Mouse (Mus musculus) forebrain, embryonic 10.5 days (tissue): ENCODE measurements around the gene Zfp719. TPM values are rescaled to one million over a fixed set of nuclear protein-coding genes. Genes with fewer than 3 reads are reported as not detected.

Experiments used
- DNase-seq: peaks from one replicate; pipeline ENCODE4 v3.0.0-alpha.2; 2017; ENCODE audit warnings: low spot score; ENCODE audit errors: extremely low spot score
- H3K27ac ChIP-seq: fragments of 300-500 bp; sonication (generic); 2 replicates; pipeline ENCODE4 v1.5.1; 2016; ENCODE audit warnings: mild to moderate bottlenecking
- H3K27me3 ChIP-seq: fragments of 300-500 bp; sonication (generic); 2 replicates; pipeline ENCODE4 v1.6.1; 2016; ENCODE audit warnings: mild to moderate bottlenecking; ENCODE audit not compliant: poor library complexity, severe bottlenecking
- H3K36me3 ChIP-seq: fragments of 300-500 bp; sonication (generic); replicated peaks from 2 replicates; pipeline ENCODE4 v1.6.1; 2016; ENCODE audit warnings: mild to moderate bottlenecking, moderate library complexity
- H3K4me1 ChIP-seq: fragments of 300-500 bp; sonication (generic); 2 replicates; pipeline ENCODE4 v1.6.1; 2016
- H3K4me3 ChIP-seq: fragments of 300-500 bp; sonication (generic); 2 replicates; pipeline ENCODE4 v1.5.1; 2016; ENCODE audit warnings: mild to moderate bottlenecking, moderate library complexity
- H3K9me3 ChIP-seq: fragments of 300-500 bp; sonication (generic); 2 replicates; pipeline ENCODE4 v1.6.1; 2016; ENCODE audit warnings: mild to moderate bottlenecking, moderate library complexity
- WGBS: fragments of 180-500 bp; shearing (Covaris S2); methylation state at CpG from one replicate; pipeline ENCODE4 v1.1.7; 2016; 5-methylcytosine and 5-hydroxymethylcytosine counted together
- polyA plus RNA-seq: library from polyadenylated mRNA; unstranded; fragments of >200 nt; fragmentation: Nextera tagmentation; extraction: Ambion mirVana; gene quantifications from 2 replicates; pipeline ENCODE4 v1.2.1, GENCODE M21; 2016

Gene Zfp719
- polyA plus RNA-seq, 1 experiment from 2014 or later, result 14.6 TPM

DNA sequence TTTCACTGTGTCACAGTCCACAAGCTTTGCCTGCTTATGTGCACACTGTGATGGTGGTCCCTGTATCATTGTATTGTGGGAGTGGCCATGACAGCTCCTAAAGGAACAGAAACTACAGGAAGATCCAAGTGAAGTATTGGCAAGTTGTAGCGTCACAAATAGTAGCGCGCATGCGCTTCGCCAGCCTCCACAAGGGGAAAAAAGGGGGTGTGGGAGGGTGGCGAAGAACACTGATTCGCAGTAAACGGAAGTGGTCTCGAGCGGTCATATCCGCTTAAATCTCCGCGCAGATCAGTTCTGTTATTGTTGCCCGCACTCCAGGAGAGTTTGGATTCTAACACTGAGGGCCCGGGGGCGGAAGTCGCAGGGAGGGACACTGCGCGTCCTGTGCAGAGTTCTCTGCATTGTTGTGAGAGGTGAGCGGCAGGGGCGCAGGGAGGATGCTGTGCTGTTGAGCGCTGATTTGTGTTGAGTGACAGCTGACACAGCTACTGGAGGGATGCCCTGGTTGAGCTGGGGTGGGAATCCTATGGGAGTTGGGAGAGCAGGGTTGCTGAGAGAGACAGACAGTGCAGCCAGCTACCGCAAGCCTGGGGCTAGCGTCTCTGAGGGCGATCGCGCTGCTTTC, 17.3 kb upstream of the Zfp719 start, which contains the start of gene Zfp658:
TSS of gene Zfp658 (plus strand) at position 251 of the 628 bp plus-strand sequence.
- Histone ChIP-seq H3K9me3 (no peaks in the 10 kb centered on the region), H3K4me1 (peaks cover 18% of the 10 kb centered on the region), H3K4me3 (peak within 1 kb of the TSS; percentile 78), H3K36me3 (peaks cover 19% of the 10 kb centered on the region), H3K27ac (peak within 1 kb of the TSS; percentile 89), H3K27me3 (no peaks in the 10 kb centered on the region)
- WGBS, result under 1% methylated on average over 27 of the region's 27 CpGs
- DNase-seq, result peak; percentile 85

DNA sequence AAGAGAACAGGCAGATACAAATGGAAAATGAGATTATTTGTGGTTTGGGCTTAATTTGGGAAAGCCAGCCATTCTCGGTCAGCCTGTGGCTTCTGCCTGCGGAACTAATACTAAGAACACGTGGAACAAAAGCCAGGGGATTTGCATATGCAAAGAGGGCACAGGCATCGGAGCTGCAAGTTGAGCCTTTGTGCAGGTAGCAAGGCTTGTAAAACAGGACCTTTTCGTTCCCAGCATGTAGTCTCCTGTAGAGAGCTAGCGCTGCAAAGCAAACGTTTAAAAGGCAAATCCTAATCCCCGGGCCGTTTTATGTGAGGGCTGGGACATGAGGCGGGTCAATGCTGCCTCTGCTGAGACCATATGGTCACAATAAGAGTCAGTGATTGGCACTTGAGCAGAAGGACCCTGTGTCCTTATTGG, 16.7 kb upstream of the Zfp719 start:
- peaks cover 18% of the 10 kb centered on the region for H3K4me1 ChIP-seq
- DNase-seq, result peak; percentile 48
- peaks cover 25% of the 10 kb centered on the region for H3K36me3 ChIP-seq
- H3K27ac ChIP-seq, result peak overlapping the region; percentile 89
- H3K27me3 ChIP-seq, result no peaks in the 10 kb centered on the region
- H3K4me3 ChIP-seq, result peak overlapping the region; percentile 78
- H3K9me3 ChIP-seq, result no peaks in the 10 kb centered on the region
- WGBS, result under 1% methylated on average over 10 of the region's 10 CpGs

DNA sequence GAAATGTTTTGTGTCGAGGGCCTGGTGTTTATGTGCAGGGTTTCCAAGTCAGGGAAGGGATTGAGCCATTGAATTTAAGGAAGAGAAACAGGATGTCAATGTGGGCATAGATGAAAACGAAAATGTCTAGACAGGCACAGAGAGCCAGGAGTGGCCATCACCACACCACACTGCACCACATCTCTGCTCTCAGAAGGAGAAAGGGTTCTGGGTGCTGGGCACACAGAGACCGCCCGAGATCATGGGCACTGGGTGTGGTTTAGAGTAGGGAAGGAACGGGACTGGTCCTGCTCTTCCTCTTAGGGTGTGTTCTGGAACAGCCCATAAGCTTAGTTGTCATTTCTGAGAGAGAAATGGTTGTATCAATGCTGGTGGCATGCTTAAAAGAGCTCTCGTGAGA, 16.1 kb upstream of the Zfp719 start:
- WGBS, result 59% methylated on average over 6 of the region's 6 CpGs
- peak overlapping the region; percentile 78 for H3K4me3 ChIP-seq

DNA sequence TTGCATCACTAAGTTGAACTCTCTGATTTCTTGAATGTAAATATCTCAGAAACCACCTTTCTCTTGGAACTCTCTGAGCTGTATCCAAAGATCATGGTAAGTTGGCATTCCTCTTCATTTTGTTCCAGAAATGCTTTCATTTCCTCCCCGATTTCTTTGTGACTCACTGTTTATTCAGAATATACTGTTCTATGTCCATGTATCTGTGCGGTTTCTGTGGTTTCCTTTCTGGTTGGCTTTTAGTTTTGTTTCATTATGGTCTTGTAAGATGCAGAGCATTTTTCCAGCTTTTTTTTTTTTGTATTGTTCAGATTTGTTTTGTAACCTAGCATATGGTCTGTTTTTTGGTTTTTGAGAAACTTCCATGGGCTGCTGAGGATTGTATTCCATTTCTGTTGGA, 8.2 kb upstream of the Zfp719 start:
- no peak for DNase-seq
- H3K27ac ChIP-seq, result no peak overlapping the region
- H3K9me3 ChIP-seq, result peaks cover 7% of the 10 kb centered on the region; the same call in 1 of the 2 replicates
- no peak overlapping the region for H3K4me3 ChIP-seq
- no peaks in the 10 kb centered on the region for H3K4me1 ChIP-seq
- WGBS, result 90% methylated on average over 2 of the region's 2 CpGs
- H3K36me3 ChIP-seq, result peaks cover 91% of the 10 kb centered on the region
- no peaks in the 10 kb centered on the region for H3K27me3 ChIP-seq

More for the DNA sequence above, 16.1 kb upstream of the Zfp719 start:
- H3K27me3 ChIP-seq, result no peaks in the 10 kb centered on the region
- H3K36me3 ChIP-seq, result peaks cover 31% of the 10 kb centered on the region
- H3K9me3 ChIP-seq, result no peaks in the 10 kb centered on the region
- H3K4me1 ChIP-seq, result peaks cover 18% of the 10 kb centered on the region
- DNase-seq, result no peak
- 0 out of 2 replicates have a peak overlapping the region, but pooled peaks have one; percentile 89 for H3K27ac ChIP-seq

DNA sequence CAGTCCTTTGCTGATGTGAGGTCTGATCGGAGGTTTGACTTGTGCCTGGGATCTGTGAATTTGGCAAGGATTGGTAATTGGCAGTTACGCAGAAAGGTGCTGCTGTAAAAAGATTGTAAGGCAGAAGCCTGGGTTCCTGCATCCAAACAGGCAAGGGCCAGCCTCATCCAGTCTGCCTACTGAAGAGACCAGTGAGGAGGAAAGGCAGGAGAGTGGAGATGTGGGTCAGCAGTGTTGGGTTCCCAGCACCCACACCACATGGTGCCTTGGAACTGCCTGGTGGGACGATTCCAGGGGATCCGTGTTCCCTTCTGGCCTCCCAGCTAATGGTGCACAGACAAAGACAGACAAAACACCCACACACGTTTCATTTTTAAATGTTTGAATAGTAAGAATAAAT, 1.1 kb downstream of the Zfp719 start:
- DNase-seq, result no peak
- Histone ChIP-seq H3K27me3 (no peaks in the 10 kb centered on the region), H3K4me1 (peaks cover 18% of the 10 kb centered on the region), H3K4me3 (peak overlapping the region; percentile 77), H3K36me3 (peaks cover 30% of the 10 kb centered on the region), H3K27ac (peak overlapping the region; percentile 92), H3K9me3 (no peaks in the 10 kb centered on the region)
- 80% methylated on average over 5 of the region's 5 CpGs for WGBS

- Histone ChIP-seq H3K4me1 (peaks cover 18% of the 10 kb centered on the region), H3K9me3 (no peaks in the 10 kb centered on the region), H3K36me3 (peaks cover 67% of the 10 kb centered on the region), H3K4me3 (no peak overlapping the region), H3K27me3 (no peaks in the 10 kb centered on the region), H3K27ac (no peak overlapping the region)
- 91% methylated on average over 5 of the region's 5 CpGs for WGBS
- DNase-seq, result no peak
Observed at GRCm38 (mm10) chr7:43584790-43585189, 5.4 kb downstream of the Zfp719 start.

DNA sequence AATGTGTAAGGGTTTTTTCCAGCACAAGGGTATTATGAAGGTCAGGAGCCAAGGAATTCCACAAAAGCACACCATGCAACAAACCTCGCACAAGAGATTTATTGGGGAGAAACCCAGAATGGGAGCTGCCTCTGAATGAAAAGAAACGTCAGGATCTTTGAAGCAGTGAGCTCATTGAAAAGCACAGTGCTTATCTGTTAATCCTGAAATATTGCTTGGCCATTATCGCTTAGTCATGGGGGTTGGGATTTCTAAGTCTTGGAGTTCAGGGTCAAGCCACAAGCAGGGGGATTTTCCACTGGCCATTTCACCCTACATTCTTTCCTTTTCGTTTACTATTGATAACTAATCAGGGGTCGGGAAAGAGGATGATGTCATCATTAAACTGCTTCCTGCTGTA, 22.5 kb downstream of the Zfp719 start:
- Histone ChIP-seq H3K4me3 (no peak overlapping the region), H3K9me3 (no peaks in the 10 kb centered on the region), H3K27ac (peak overlapping the region; percentile 54; the same call in 1 of the 2 replicates), H3K27me3 (no peaks in the 10 kb centered on the region), H3K4me1 (peaks cover 28% of the 10 kb centered on the region), H3K36me3 (no peaks in the 10 kb centered on the region)
- no peak for DNase-seq
- 35% methylated on average over 5 of the region's 5 CpGs for WGBS

- Histone ChIP-seq H3K9me3 (no peaks in the 10 kb centered on the region), H3K36me3 (no peaks in the 10 kb centered on the region), H3K27ac (peak within 1 kb of the TSS; percentile 73), H3K4me3 (peak within 1 kb of the TSS; percentile 66), H3K27me3 (no peaks in the 10 kb centered on the region), H3K4me1 (peaks cover 27% of the 10 kb centered on the region)
- WGBS, result 17% methylated on average over 41 of the region's 41 CpGs
- peak; percentile 75 for DNase-seq
Observed at GRCm38 (mm10) chr7:43606896-43607742, 27.7 kb downstream of the Zfp719 start, which contains the start of gene Zfp819. TSS of gene Zfp819 (plus strand) at chr7:43607169.

- Histone ChIP-seq H3K36me3 (no peaks in the 10 kb centered on the region), H3K4me3 (peak overlapping the region; percentile 66), H3K4me1 (peaks cover 20% of the 10 kb centered on the region), H3K27me3 (no peaks in the 10 kb centered on the region), H3K27ac (no peak overlapping the region), H3K9me3 (no peaks in the 10 kb centered on the region)
- DNase-seq, result no peak
- WGBS, result 59% methylated on average over 5 of the region's 5 CpGs
Observed at GRCm38 (mm10) chr7:43607743-43608287, 28.4 kb downstream of the Zfp719 start.

DNA sequence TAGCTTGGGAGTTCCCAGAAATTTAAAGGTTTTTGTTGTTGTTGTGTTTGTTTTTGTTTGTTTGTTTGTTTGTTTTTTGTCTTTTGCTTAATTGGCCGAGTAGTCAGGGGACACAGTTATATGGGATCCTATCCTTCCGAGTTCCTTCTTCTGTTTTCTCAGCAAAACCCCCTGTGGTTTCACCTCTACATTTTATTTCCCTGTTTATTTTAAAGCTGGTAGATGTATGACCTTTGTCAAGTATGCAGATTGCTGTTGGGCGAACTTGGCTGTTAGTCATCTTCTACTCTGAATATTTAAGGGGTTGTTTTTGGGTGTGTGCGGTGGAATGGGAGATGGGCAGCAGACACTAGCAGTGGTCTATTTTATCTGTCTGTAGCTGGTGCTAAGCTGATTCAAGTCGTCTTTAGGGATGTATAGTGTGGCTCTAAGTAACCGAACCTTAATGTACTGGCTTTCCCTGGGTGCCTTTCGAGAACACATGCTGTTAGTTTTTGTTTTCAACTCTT, 29.0 kb downstream of the Zfp719 start:
- Histone ChIP-seq H3K4me1 (peaks cover 16% of the 10 kb centered on the region), H3K27me3 (no peaks in the 10 kb centered on the region), H3K27ac (no peak overlapping the region), H3K9me3 (no peaks in the 10 kb centered on the region), H3K4me3 (no peak overlapping the region), H3K36me3 (no peaks in the 10 kb centered on the region)
- no peak for DNase-seq
- WGBS, result 83% methylated on average over 7 of the region's 7 CpGs

DNA sequence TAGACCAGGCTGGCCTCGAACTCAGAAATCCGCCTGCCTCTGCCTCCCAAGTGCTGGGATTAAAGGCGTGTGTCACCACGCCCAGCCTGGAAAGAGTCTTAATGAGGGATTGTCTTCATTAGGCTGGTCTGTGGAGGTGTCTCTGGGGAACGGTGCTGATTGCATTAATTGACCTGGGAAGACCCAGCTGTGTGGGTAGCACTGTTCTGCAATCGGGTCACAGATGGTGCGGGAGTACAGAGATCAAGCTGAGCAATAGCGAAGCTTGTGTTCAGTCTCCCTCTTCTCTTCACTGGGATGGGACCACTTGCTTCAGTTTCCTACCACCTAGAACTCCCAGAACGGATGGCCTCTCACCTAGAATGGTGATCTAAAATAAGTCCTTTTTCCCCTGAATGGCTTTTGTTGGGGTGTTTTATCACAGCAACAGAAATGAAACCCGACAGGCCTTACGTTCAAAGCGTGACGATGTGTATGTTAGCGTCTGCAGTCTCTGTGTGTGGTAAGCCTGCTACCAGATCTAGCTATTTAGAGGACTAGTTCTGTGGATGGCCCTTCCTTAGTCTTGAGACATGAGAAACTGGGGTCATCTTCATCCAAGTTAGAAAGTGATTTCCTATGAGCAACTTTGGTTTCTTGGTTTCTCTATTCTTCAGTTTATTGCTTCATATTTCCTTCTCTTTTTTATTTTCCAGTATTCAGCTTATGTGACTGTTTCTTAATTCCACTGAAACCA, 34.6 kb downstream of the Zfp719 start:
- H3K9me3 ChIP-seq, result no peaks in the 10 kb centered on the region
- 0 out of 2 replicates have a peak, but pooled peaks cover 6% of the 10 kb centered on the region for H3K36me3 ChIP-seq
- no peak for DNase-seq
- H3K27me3 ChIP-seq, result no peaks in the 10 kb centered on the region
- H3K4me1 ChIP-seq, result no peaks in the 10 kb centered on the region
- WGBS, result 93% methylated on average over 14 of the region's 14 CpGs
- no peak overlapping the region for H3K4me3 ChIP-seq
- no peak overlapping the region for H3K27ac ChIP-seq

DNA sequence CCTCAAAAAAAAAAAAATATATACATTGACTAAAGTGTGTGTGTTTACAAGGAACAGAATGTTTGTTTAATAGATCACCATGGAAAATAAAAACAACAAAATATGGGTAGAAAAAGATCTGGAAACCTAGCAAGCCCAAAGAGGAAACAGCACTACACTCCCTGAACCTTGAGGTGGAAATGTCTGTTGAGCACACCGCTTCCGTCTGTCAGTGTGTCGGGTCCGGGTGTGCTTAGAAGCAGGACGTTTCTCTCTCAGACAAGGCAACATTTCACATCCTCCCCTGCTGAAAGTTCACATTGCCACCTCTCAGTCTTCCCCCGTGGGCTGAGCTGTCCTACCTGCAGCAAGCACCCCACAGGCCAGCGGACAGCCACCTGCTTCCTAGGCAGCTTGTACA, 43.5 kb downstream of the Zfp719 start:
- Histone ChIP-seq H3K4me1 (peaks cover 6% of the 10 kb centered on the region), H3K27ac (no peak overlapping the region), H3K27me3 (no peaks in the 10 kb centered on the region), H3K9me3 (no peaks in the 10 kb centered on the region), H3K36me3 (no peaks in the 10 kb centered on the region), H3K4me3 (no peak overlapping the region)
- no peak for DNase-seq
- 80% methylated on average over 7 of the region's 7 CpGs for WGBS
